Mouse (Mus musculus): ENCODE data around the gene Cask. TPM values are rescaled to one million over a fixed set of nuclear protein-coding genes. Genes with fewer than 3 reads are reported as not detected.

The Cask gene
- total RNA-seq (2023): 100 to 1,000 TPM in 1 of 2 experiments, 10 to 100 TPM in 1; 51.1 to 101 TPM

GRCm38 (mm10) chrX:13851285-13851684 lies at the start of gene Cask:
TSS of gene Cask (minus strand) at chrX:13851367.

GRCm38 (mm10) chrX:13661063-13661462 lies 190.1 kb downstream of the Cask start, which contains the start of gene Gpr82:
TSS of gene Gpr82 (plus strand) at chrX:13661363.

GRCm38 (mm10) chrX:13631599-13632283 lies 219.4 kb downstream of the Cask start, which contains the start of gene Gpr34:
TSS of gene Gpr34 (plus strand) at chrX:13632089.

Other genes with a start within 250 kb of the Cask start
- gene Gpr34, start 219.3 kb downstream of the Cask start, total RNA-seq (2023): under 1 TPM; 0.57 to 0.68 TPM
- not detected for gene Gpr82, start 190.0 kb downstream of the Cask start, total RNA-seq (2023)

All from neutrophil, adult 83 days (primary cell).